Mouse (Mus musculus): ENCODE results near the gene Smarce1.
"Not testable (repeated sequence)": the region's sequence is repeated elsewhere in the genome, so short reads cannot be mapped to it uniquely, and the experiment has no call there.

Smarce1 gene

GRCm38 (mm10) chr11:99230261-99231048 is at the start of gene Smarce1:
Gene Smarce1 (minus strand): TSS chr11:99231017.
- peak; percentile 79 to 81 for DNase-seq

GRCm38 (mm10) chr11:99279986-99280385 is 49.2 kb upstream of the Smarce1 start:
- DNase-seq, result peak; percentile 40 to 56

GRCm38 (mm10) chr11:99276786-99277185 is 46.0 kb upstream of the Smarce1 start:
- no peak for DNase-seq

- no peak for DNase-seq
Observed at GRCm38 (mm10) chr11:99275624-99276023, 44.8 kb upstream of the Smarce1 start.

GRCm38 (mm10) chr11:99272721-99273120 is 41.9 kb upstream of the Smarce1 start:
- DNase-seq, result no peak

GRCm38 (mm10) chr11:99269192-99269591 is 38.4 kb upstream of the Smarce1 start:
- no peak for DNase-seq

- DNase-seq, result no peak
Observed at GRCm38 (mm10) chr11:99265796-99266195, 35.0 kb upstream of the Smarce1 start.

DNA sequence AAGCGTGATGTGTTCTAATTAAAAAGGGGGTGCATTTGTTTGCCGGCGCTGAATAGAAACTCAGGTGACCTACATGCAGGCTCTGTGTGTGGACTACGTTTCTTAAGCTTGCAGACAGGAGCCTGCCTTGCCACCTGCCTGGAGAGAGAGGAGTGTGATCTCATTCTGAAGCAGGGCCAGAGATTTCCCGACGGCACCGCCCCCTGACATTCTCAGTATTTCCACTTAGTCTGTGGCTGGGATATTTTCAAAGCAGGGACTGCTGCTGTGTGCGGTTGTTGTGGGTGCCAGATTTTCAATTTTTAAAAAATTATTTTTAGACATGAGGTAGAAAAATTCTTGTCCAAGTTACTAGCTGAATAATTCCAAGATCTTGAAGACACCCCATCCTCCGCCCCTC is 34.4 kb upstream of the Smarce1 start:
- DNase-seq, result peak; percentile 78

GRCm38 (mm10) chr11:99256213-99256612 is 25.4 kb upstream of the Smarce1 start:
- DNase-seq, result no peak

- DNase-seq, result no peak
Observed at GRCm38 (mm10) chr11:99255316-99255715, 24.5 kb upstream of the Smarce1 start.

GRCm38 (mm10) chr11:99253893-99254292 is 23.1 kb upstream of the Smarce1 start:
- no peak for DNase-seq

DNA sequence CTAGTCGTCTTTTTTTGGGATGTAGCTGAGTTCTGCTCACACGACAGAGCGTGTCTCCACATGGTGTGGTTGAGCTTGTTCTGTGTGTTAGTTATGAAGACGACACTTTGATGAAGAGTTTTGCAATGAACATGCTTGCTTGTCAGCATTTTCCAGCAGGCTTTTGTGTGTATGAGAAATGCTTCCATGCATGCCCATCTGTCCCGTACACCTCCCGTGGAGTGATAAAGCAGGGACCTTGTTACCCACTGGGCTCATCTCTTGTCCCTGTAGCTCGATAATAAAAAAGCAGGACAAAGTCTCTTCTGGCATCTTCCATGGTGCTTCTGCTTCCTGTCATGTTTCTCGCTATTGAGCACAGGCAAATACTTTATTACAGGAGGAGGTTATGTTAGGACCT is 21.9 kb upstream of the Smarce1 start:
- peak; percentile 33 to 50 for DNase-seq

DNA sequence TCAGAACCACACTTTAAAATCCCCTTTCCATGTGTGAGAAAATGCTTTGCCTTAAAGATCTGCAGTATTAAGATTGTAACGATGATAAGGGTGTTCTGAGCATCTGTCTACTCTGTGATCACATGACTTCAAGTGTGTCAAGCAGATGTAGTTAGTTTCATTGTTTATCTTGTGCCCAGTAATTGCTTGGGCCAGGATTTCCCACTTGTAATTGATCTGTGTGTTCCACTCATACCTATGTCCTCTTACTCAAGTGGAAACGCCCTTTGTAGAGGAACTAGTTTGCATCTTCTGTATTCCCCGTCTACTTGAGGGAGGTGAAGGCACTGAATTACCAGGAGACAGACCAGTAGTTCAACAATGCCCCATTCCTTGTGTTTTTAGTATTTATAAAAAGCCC is 19.8 kb upstream of the Smarce1 start:
- no peak for DNase-seq

- DNase-seq, result peak in 1 of 2 experiments; percentile 33
Observed at GRCm38 (mm10) chr11:99250241-99250640, 19.4 kb upstream of the Smarce1 start.

DNA sequence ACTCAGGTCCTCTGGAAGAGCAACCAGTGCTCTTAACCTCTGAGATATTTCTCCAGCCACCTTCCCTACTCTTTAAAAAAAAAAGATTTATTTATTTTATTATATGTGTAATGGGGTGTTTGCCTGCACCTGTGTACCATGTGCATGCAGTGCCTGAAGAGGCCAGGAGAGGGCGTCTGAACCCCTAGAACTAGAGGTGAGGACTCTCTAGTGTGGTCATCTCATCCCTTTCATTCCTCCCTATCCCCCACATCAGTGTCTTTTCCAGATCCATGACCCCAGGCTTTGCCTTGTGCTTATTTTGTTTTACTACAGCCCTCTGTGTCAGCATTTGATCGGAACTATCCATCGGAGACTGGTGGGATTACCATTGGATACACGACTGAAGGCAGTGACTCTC is 18.3 kb upstream of the Smarce1 start:
- peak; percentile 64 to 74 for DNase-seq

- DNase-seq, result no peak
Observed at GRCm38 (mm10) chr11:99247916-99248315, 17.1 kb upstream of the Smarce1 start.

- not testable (repeated sequence) for DNase-seq
Observed at GRCm38 (mm10) chr11:99244519-99244918, 13.7 kb upstream of the Smarce1 start.

DNA sequence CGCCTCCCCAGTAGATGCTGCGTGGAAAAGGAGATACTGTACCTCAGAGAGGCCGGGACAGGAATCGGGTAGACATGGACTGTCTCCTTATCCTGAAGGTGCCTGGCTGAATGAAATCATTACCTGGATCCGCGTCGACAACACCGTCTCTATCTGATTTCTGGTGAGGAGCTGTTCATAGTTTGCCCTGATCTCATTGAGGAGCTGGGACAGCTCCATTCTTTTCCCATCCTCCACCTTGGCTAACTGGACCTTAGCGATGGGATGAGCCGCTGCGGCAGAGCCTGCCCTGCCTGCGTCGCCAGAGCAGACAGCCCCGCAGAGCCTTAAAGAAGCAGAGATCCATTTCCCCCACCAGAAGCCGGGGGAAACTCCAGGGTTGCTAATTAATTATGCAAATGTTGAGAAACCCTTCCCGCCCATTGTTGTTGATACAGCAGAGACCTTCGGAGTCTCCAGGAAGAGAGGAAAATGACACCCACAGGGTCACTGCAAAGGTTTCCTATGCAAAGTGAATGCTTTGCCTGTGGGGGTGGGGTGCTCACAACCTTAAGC is 13.1 kb upstream of the Smarce1 start, which contains the start of gene Krt222:
Krt222 (minus strand) TSS at position 266 of the 555 bp plus-strand sequence.
- peak; percentile 71 to 75 for DNase-seq

DNA sequence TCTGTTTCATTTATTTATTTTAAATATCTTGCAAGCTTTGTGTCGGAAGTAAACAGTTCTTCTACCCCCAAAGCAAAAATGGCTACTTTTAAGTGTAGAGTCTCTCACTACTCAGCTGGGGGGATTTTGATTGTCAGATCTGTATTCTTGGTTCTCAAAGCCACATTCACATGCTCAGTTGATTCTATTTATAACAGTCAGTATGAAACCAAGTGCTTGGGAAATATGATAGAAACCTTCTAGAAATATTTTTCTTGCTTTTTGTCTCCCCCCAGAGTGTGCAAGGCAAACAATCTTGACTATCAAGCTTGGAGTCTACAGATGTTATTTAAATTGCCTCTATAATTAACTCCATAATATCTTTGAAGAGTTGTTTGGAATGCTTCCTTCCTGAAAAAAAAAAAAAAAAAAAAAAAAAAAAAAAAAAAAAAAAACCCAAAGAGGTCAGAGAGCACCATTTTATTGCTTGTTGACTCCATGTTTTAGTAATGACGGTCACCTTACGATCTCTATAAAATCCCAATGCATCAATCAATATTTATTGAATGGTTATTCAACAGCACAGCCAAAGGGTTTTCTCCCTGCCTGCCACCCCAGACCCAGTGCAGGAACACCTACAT is 12.5 kb upstream of the Smarce1 start:
- no peak for DNase-seq

DNA sequence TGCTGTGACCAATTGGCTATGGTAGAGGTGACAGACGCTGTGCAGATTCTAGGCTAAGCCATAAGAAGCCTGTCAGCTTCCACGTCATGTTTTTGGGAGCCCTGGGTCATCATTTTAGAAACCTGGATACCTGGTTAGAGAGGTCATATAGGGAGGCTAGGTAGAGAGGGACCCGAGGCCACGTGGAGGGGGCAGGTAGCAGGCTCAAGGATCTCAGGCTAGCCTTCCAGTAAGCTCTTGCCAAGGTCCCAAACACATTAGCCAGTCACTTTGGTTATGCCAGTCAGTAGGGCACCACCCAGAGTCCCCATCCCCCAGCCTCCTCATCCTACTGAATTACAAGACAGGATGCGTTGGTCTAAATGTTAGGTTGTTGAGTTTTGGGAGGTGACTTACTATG is 11.2 kb upstream of the Smarce1 start:
- no peak for DNase-seq

GRCm38 (mm10) chr11:99238468-99238867 is 7.7 kb upstream of the Smarce1 start:
- no peak for DNase-seq

GRCm38 (mm10) chr11:99231049-99231816 is 416 bp upstream of the Smarce1 start:
- DNase-seq, result no peak

GRCm38 (mm10) chr11:99229641-99230260 is 1.1 kb downstream of the Smarce1 start:
- no peak for DNase-seq

Measured in cerebellum, postnatal 36 days (tissue).